Mouse (Mus musculus): ENCODE results near the gene Bglap3.
"Not testable (repeated sequence)": the region's sequence is repeated elsewhere in the genome, so short reads cannot be mapped to it uniquely, and the experiment has no call there.

The Bglap3 gene

DNA sequence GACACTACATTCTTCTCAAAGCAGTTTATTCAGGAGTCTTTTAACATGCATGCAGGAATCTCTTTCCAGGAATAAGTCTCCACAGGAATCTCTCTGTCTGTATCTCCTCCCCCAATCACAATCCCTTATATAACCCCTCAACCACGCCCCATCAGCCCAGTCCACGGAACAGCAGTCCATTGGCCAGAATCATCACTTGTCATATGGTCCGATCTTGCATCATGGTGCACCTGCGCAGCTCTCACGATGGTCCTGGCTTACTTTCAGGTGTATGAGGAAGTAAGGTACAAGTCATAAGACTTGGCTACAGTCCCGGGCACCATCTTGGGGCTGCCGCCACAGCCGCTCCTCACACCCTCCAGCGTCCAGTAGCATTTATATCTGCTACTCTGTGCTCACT lies at the start of gene Bglap3:
TSS of gene Bglap3 (minus strand) at position 101 of the 400 bp plus-strand sequence.
- DNase-seq (ENCODE audit: low read depth): not testable (repeated sequence)

DNA sequence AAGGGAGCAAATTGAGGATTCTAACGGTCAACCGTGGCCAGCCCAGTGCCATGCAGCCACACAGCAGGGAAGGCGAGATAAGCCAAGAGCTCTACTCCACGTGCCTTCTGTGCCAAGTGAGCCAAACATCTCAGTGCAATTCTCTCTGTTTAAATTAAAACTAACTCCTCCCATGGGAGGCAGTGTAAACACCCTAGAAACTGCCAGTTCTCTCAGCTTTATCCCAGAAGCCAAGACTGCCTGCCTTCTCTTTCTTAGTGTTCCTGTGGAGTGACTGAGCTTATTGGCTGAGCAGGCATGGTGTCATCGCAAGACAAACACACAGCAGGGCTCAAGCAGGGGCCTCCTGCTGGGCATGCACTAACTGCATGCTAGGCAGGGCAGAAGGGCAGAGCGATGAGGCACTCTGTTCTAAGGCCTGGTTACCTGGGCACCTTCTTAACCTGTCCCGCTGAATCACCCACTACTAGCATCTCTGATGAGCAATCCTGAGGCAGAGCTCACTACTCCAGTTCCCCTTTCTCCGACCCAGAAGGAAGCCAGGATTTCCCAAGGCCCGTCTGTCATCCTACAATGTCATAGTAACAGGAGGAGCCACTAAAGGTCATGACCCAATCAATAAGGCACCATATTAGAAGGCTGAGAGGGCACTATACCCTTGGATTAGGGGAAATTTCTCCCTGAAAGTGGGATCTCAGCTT lies 49.6 kb upstream of the Bglap3 start:
- peak; percentile 65 for DNase-seq (ENCODE audit: low read depth)

DNA sequence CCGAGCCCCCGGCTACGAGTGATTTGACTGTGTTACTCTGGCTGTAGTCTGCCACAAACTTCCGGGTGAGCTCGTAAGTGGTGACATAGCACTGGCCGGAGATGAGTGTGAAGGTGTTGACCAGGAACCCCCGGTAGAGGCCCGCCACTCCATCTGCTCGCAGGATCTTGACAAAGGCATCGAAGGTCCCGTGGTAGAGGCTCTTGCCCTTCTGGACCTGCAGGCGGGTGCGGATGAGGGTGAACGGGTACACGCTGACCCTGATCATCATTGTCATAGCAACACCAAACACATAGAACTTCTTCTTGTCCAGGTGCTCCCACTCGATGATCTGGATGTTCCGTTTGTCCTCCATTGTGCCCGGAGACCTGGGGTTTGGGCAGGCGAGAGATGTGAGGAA lies 48.2 kb upstream of the Bglap3 start:
- DNase-seq (ENCODE audit: low read depth): no peak

DNA sequence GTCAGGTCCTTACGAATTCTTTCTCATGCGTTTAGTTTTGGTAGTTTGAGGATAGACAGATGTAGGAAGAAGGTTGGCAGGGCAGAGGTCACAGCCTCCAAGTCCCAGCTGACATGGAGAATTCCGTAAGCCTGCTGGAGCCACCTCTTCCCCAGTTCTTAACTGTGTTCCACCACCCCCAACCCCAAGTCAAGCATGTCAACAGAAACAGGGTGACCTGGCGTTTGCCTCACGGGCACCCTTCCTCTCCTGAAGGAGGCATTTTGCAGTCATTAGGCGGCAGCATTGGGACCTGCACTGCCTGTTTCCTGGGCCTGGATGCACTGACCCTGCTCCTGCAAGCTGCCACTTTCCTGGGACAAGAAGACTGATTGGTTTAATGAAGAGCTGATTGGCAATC lies 45.5 kb upstream of the Bglap3 start:
- DNase-seq (ENCODE audit: low read depth): no peak

DNA sequence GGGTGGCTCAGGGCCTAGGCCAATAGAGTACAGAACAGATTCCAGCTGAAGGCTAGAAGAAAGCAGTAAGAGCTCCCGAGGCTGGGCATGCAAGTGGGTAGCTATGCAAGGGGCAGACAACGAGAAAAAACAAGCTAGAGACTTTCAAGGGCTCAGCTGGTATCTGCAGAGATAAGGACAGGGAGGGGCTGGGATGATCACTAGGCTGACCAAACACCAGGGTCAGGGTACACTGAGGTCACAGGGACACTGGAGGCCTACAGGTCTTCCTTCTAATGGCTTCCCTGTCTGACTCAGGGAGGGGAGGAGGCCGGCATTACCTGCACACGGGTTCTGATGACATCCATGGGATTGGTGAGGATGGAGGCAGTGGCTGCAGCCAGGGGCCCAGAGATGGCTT lies 43.1 kb upstream of the Bglap3 start:
- no peak for DNase-seq (ENCODE audit: low read depth)

DNA sequence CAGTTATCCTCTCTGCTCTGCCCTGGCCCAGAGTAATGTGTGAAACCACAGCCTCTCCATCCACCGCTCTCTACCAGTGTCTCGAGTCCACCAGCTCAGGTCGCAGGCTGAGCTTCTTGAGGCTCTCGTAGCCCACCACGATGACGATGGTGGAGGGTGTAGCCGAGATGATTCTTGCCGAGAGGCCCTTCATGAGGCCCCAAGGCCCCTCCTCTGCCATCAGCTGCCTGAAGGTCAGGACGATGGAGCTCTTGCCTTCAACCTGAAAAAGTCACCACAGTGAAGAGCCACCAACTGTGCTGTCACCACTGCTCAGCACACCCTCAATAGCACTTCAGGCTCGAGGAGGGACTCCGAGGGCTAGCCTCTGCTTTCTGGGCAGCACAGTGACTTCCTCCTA lies 40.1 kb upstream of the Bglap3 start:
- no peak for DNase-seq (ENCODE audit: low read depth)

DNA sequence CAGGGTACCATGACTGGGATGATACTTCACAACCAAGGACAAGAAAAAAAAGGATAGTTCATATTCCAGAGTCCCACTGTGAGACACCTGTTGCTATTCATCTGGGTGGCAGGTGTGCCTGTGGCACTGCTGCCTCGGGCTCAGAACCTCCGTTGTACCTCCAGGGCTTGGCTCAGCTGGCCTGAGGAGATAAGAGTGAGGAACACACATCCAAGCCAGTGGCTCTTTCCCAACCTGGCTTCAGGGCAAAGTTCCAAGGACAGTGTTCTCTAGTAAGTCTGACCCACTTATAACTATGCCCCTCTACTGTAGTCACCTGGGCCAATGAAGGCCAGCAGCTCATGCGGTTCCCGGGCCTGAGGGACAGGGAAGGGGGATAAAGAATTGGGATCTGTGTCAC lies 39.1 kb upstream of the Bglap3 start:
- DNase-seq (ENCODE audit: low read depth): no peak

DNA sequence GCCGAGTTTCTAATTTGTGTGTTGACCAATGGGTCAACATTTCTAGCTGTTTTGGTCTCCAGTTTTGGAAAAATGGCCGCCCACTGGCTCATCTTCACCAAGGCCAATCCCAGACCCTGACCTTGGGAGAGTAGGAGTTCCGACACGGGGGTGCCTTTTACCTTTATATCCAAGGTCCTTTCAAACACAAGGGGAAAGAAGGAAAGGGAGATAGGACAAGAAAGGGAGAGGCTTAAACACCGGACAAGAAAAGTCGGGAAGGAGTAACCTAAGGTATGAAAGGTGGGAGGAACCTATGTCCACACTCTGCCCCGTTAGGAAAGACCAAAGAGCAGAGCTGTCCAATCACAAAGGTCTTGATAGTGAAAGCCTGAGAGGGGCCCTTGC lies 38.1 kb upstream of the Bglap3 start:
- DNase-seq (ENCODE audit: low read depth): no peak

DNA sequence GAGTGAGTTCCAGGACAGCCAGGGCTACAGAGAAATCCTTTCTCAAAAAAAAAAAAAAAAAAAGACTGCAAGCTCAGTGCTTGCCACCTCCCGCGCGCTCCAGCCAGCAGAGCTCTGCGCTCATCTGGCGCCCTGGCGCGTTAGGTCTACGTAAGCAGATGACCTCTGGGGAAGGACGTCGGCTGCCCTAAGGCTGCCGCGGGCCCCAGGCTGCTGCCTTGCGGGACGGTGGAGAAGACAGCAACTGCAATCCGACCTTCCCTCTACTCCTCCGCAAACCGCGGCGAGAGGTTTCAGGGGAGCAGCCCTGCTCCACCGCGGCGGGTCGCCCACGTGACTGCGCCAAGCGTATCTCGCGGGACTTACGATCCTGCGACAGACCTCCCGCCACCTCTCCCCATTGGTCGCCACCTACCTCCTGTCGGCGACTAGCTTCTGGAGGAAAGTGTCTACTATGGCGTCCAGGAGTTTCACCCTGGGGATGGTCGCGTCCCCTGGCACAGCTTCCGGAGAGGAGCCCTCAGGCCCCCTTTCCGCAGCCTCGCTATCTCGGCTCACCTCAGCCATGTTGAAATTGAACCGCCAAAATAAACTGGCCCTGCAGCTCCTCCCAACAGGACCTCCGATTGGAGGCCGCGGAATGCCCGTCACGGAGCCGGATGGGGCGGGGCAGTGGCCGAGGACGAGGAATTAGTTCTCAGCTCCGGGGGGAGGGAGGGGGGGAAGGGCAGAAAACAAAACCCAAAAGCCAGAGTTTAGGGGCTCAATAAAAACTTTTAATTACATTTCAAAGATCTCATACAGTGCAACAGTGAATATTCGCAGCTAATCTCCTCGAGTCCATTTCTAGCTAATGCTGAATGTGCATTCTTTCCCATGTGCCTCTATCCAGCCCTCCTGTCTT lies 37.5 kb upstream of the Bglap3 start, which contains the start of gene Pmf1:
TSS of gene Pmf1 (minus strand) at position 591 of the 904 bp plus-strand sequence.
- DNase-seq (ENCODE audit: low read depth): peak; percentile 94

DNA sequence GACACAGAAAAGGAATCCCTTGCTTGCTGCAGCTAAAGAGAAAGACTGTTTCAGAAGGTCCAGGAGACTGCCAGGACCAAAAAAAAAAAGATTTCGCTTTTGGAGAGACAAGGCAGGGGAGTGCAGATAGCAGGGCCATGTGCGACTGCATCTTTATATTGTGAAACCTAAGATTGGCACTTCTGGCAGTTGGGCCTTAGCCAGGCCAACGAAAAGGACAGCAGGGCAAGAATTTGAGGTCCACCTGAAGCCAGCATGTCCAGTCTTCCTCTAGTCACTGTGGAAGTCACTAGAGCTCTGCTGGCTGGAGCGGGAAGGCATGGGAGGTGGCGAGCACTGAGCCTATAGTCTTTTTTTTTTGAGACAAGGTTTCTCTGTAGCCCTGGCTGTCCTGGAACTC lies 36.4 kb upstream of the Bglap3 start:
- peak; percentile 17 for DNase-seq (ENCODE audit: low read depth)

DNA sequence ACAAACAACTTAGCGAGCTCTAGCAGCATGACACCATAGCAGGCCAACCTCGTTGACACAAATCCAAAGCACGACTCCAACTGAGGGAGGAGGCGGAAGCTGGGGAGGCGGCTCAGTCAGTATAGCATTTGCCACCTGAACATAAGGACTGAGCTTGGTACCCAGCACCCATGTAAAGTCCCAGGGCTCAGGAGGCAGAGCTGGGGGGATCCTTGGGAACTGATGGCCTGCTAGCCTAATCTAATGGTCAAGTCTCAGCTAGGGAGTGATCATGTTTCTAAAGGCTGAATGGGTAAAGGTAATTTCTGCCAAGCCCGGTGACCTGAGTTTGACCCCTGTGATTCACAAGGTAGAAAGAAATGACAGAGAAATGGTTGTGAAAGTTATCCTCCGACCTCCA lies 35.0 kb upstream of the Bglap3 start:
- peak; percentile 35 for DNase-seq (ENCODE audit: low read depth)

DNA sequence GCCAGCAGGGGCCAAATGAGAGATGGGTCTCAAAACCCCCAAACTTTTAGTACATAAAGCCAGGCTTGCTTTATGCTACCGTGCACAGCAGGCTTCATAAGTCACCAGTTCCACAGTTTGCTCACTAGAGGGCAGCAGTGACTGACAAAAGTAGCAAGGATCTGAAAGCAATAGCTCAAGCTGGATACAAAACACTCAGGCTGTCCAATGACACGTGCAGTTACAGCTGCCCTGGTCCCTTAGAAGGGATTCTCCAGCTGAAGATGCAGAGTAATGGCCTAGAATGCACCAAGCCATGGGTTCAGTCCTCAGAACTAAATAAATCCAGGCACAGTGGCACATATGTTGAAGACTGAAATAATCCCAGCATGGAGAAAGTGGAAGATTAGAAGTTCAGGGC lies 34.5 kb upstream of the Bglap3 start:
- DNase-seq (ENCODE audit: low read depth): peak; percentile 92

DNA sequence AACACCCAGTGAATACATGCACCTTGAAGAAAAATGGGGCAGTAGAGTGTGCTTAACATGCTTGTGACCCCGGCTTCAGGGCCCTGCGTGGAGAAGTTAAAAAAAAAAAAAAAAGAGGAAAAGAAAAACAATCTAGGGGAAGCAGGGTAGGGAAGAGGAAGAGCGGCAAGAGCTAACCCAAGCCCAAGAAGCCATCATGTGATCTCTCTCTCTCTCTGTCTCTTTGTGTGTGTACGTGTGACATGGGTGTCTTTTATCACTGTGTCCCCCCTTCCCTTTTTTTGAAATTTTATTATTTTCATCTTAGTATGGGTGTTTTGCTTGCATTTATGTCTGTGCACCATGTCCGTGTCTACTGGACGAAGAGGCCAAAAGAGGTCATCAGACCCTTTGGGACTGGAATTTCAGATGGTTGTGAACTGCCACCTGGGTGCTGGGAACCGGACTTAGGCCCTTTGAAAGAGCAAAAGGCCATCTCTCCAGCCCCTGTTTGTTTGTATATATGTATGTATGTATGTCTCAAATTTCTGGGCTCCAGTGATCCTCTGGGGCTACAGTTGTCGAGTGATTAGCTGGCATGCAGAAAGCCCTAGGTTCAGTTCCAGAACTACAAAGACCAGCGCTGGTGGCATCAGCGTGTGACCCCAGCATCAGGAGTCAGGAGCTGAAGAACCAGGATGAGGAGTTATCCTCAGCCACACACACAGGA lies 31.1 kb upstream of the Bglap3 start:
- DNase-seq (ENCODE audit: low read depth): no peak

DNA sequence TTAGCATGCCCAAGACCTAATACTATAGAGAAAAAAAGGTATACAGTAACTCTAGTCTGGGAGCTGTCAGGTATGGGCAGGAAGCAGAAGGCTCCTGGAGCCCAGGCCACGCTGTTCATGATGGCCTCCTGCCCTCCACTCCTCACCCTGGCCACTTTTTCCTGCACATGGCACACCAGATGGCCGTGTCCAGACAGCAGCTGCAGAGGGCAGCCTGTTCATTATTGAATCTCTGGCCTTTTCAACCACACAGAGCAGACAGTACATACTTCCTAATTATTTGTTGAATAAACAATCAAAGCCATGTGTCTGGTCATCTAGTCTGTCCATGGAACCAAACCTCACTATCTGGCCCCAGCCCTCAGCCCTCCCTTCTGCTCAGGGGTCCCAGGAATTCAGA lies 26.1 kb upstream of the Bglap3 start:
- DNase-seq (ENCODE audit: low read depth): no peak

DNA sequence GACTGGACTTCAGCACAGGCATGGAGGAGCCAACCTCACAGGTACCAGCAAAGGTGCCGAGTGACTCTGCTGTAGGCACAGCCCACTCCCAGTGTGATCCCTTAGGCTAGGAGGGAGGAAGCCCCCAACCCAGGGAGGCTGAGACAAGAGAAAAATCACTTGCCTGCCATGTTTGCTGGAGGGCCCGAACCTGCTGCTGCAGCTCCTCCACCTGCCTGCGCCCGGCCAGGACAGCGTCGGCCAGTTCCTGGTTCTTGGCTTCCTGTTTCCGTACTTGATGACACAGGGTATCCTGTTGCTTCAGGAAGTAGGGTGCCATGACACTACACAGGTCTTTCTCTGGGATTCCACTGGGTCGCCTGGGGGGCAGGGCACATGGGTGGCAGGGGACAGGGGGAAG lies 23.2 kb upstream of the Bglap3 start:
- DNase-seq (ENCODE audit: low read depth): no peak

DNA sequence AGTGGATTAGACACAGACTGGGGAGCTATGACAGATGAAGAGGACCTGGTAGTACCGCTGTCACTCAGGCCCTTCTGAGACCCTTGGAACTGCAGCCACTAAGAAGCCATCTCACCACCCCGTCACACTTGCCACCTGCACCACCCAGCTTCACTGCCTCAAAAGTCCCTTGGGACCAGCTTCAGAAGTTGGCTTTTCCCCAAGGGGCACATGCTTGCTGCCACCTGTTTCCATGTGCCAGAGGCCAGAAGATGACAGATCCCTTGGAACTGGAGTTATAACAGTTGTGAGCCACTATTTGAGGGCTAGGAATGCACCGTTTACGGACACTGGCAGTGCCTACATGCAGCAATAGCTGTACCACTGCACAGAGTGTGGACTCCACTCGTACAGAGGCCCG lies 22.7 kb upstream of the Bglap3 start:
- no peak for DNase-seq (ENCODE audit: low read depth)

DNA sequence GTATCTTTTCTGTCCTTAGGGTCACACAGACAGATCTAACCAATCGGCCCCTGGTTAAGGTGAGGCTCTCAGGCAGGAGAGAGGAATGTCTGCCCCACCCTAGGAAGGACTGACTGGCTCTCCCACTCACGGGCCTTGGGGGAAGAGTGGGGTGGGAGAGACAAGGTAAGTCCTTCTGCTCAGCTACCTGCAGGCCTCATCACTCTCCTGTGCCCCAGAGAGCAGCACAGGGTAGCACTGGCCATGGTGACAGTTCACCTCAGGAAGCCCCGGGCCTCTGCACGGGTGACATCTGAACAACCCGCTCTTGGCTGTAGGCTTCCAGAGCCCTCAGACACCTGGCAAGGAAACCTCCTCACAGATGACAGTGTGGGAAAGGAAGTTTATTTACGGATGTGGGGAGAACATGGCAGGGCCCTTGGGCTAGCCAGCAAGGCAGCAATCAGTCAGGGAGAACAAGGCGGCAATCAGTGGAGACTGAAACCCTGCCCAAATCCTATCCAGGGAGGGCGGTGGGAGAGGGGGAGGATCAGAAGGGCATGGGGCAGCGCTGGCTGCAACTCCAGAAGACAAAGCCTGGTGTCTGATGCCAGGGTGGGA lies 21.3 kb upstream of the Bglap3 start:
- DNase-seq (ENCODE audit: low read depth): no peak

DNA sequence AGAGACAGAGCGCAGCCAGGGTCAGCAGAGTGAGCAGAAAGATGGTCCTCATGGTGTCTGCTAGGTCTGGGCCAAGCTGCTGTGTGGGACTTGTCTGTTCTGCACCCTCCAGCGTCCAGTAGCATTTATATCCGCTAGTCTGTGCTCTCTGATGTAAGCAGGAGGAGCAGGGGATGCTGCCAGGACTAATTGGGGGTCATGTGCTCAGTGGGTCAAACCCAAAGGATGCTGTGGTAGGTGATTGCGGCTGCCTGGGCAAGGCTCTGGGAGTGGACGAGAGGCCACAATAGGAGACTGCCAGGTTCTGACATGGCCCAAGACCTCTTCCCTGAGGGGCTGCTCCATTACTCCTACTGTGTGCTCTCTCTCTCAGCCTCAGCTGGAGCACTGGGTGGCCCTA lies 11.8 kb upstream of the Bglap3 start, which contains the start of gene Bglap:
TSS of gene Bglap (minus strand) at position 101 of the 400 bp plus-strand sequence.
- no peak for DNase-seq (ENCODE audit: low read depth)

DNA sequence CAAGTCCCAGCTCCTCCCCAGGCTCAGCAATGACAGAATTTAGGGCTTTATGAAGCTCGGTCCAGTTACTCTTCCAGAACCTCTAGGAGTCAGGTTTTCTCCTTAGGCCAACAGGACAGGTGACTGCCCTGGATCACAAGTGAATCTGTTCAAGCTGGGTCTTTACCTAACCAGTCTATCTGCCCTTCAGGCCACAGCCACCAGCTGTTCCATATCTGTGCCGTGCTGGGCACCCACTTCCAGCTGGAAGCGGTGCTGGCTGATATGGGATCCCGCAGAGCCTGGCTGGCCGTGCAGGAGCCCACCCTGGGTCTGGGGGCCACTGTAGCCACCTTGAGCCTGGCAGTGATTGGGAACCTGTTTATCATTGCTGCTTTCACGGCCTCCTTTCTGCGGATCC lies 9.8 kb upstream of the Bglap3 start:
- not testable (repeated sequence) for DNase-seq (ENCODE audit: low read depth)

DNA sequence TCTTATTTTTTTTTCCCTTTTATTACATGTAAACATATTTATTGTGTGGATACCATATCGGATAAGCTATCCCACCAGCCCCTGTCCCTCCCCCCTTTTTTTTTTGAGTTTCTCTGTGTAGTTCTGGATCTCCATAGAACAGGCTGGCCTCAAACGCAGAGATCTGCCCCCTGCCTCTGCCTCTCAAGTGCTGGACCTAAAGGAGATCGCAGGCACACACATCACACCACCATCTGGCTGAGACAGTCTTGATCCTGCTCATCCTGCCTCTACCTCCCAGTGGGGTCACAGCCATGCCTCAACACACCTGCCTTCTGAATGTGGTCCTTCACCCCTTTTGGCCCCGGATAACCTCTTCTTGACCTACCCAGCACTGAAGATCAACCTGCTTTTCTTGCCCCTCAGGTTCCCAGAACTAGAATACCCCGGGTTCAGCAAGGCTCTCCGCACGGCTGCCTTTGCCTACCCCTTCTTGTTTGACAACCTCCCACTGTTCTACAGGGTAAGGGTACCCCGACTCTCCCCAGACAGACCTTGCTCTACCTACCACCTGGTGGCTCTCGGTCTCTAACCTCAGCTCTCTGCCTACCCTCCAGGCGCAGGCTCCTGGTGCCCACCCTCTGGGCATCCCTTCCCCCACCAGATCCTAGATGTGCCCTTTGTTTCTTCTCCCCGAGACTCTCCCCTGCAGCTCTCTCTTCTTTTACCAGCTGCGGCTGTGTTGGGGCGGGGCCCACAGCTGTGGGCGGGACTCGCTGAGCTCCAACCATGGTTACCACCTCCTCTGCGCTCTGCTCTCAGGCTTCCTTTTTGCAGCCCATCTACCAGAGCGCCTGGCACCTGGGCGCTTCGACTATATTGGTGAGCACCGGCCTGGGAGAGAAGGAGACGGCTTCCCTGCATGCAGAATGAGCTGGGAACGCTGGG lies 9.1 kb upstream of the Bglap3 start:
- DNase-seq (ENCODE audit: low read depth): not testable (repeated sequence)

DNA sequence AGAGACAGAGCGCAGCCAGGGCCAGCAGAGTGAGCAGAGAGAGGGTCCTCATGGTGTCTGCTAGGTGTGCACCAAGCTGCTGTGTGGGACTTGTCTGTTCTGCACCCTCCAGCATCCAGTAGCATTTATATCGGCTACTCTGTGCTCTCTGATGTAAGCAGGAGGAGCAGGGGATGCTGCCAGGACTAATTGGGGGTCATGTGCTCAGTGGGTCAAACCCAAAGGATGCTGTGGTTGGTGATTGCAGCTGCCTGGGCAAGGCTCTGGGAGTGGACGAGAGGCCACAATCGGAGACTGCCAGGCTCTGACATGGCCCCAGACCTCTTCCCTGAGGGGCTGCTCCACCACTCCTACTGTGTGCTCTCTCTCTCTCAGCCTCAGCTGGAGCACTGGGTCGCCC lies 6.1 kb upstream of the Bglap3 start, which contains the start of gene Bglap2:
TSS of gene Bglap2 (minus strand) at position 101 of the 400 bp plus-strand sequence.
- not testable (repeated sequence) for DNase-seq (ENCODE audit: low read depth)

Measured in NIH3T3 (cell line).